Mouse (Mus musculus) heart, adult 2 months (tissue): Measurements from ENCODE around the gene Stk38. TPM values are rescaled to one million over a fixed set of nuclear protein-coding genes. Genes with fewer than 3 reads are reported as not detected.
"Not testable (repeated sequence)": the region's sequence is repeated elsewhere in the genome, so short reads cannot be mapped to it uniquely, and the experiment has no call there.

Experiments
- DNase-seq, 2 experiments: peaks; one replicate each; pipeline ENCODE4 v3.0.0; 2021
- H3K27ac ChIP-seq: fragments of 200-600 bp; 2 replicates; pipeline ENCODE4 v1.8.1; 2022
- H3K27me3 ChIP-seq: fragments of 200-500 bp; 2 replicates; pipeline ENCODE4 v1.6.1; 2012; ENCODE audit warnings: mild to moderate bottlenecking, low read length, inconsistent platforms, mixed read lengths; ENCODE audit not compliant: control insufficient read depth, insufficient read depth
- H3K36me3 ChIP-seq: fragments of 200-500 bp; 2 replicates; pipeline ENCODE4 v1.6.1; 2012; ENCODE audit warnings: low read length, inconsistent platforms; ENCODE audit not compliant: control insufficient read depth, insufficient read depth
- H3K4me1 ChIP-seq: fragments of 200-500 bp; 2 replicates; pipeline ENCODE4 v1.6.1; 2011; ENCODE audit warnings: low read length; ENCODE audit not compliant: control insufficient read depth, insufficient read depth
- H3K4me3 ChIP-seq: fragments of 200-600 bp; 2 replicates; pipeline ENCODE4 v1.8.1; 2022
- H3K79me2 ChIP-seq: fragments of 200-500 bp; replicated peaks from 2 replicates; pipeline ENCODE4 v1.6.1; 2012; ENCODE audit warnings: mild to moderate bottlenecking, inconsistent platforms, low read length, moderate library complexity, mixed read lengths; ENCODE audit not compliant: control insufficient read depth, insufficient read depth
- H3K9ac ChIP-seq: fragments of 200-500 bp; 2 replicates; pipeline ENCODE4 v1.6.1; 2012; ENCODE audit warnings: low read depth, mild to moderate bottlenecking, control low read depth, inconsistent platforms, low read length, mixed read lengths
- CTCF ChIP-seq: fragments of 200-600 bp; IDR thresholded peaks from 2 replicates; pipeline ENCODE4 v1.8.1; 2022; ENCODE audit warnings: antibody characterized with exemption, mild to moderate bottlenecking, moderate library complexity
- EP300 ChIP-seq: fragments of 200-500 bp; IDR thresholded peaks from 2 replicates; pipeline ENCODE4 v1.6.1; 2011; ENCODE audit warnings: low read depth, low read length, control low read depth; ENCODE audit not compliant: insufficient read depth
- POLR2A ChIP-seq: fragments of 200-500 bp; IDR thresholded peaks from 2 replicates; pipeline ENCODE4 v1.6.1; 2011; ENCODE audit warnings: mild to moderate bottlenecking, low read depth, low read length, control low read depth; ENCODE audit not compliant: insufficient read depth
- WGBS: fragments of 180-500 bp; shearing (Covaris S2); methylation state at CpG from one replicate; pipeline ENCODE4 v1.1.7; 2018; 5-methylcytosine and 5-hydroxymethylcytosine counted together
- intact Hi-C: fragments of 180-260 bp; cut with DNase I; formaldehyde crosslinking; loops from one replicate; pipeline ENCODE4 v1.15.1; 2025
- polyA plus RNA-seq: library from polyadenylated mRNA; depleted of rRNA; stranded (reverse); fragments of >200 nt; gene quantifications from 2 replicates; pipeline ENCODE4 v1.2.3, GENCODE M21; 2012
- total RNA-seq, 2 experiments: library from RNA; stranded (reverse); gene quantifications; 2 replicates each; pipeline ENCODE4 v1.2.3; 2021

Stk38 gene
- total and polyA plus RNA-seq, 3 experiments, result 29.5 to 41.6 (median 32.5) TPM

DNA sequence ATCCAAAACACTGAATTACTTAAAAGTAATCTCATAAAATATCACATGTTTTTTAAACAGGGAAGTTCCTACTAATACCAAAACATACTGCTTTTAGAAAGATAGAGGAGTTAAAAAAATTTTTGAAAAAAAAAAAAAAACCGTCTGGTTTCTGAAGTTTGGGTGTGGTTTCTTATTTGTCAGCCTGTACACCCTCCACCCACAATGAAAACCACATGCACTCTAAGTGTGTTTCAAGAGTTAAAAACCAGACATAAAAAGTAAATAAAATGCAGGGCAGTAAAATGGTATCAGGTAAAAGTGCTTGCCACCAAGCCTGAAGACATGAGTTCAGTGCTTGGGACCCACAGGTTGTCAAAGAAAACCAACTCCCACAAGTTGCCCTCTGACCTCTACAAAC lies 4.1 kb downstream of the Stk38 start:
- H3K9ac ChIP-seq, result no peak overlapping the region
- 37% methylated on average over 1 of the region's 1 CpGs for WGBS
- peaks cover 10% of the 10 kb centered on the region for H3K79me2 ChIP-seq
- H3K4me3 ChIP-seq, result no peak overlapping the region
- peaks cover 15% of the 10 kb centered on the region for H3K36me3 ChIP-seq
- DNase-seq, result no peak
- H3K27ac ChIP-seq, result no peak overlapping the region
- TF ChIP-seq CTCF (no peak), EP300 (no peak), POLR2A (no peak)
- H3K4me1 ChIP-seq, result peaks cover 6% of the 10 kb centered on the region
- intact Hi-C loops, result no loop called here
- H3K27me3 ChIP-seq, result no peaks in the 10 kb centered on the region

DNA sequence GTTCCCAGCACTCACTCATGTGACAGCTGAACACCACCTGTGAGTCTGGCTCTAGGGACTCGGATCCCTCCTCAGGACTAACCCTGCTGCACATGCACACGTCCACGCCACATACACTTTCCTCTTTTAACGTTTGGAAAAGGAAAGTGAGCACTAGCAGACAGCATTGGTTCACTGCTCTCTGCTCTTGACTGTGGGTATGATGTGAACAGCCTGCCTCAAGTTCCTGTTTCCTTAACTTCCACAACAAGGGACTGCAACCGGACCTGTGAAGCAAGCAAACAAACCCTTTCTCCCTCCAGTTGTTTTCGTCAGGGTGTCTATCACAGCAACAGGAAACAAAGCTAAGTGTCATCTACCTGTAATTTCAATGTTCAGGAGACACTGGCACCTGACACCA lies 7.3 kb downstream of the Stk38 start:
- Histone ChIP-seq H3K79me2 (peaks cover 7% of the 10 kb centered on the region), H3K4me3 (no peak overlapping the region), H3K9ac (no peak overlapping the region), H3K27me3 (no peaks in the 10 kb centered on the region), H3K4me1 (peaks cover 1% of the 10 kb centered on the region; the same call in 1 of the 2 replicates), H3K27ac (no peak overlapping the region), H3K36me3 (peaks cover 16% of the 10 kb centered on the region)
- TF ChIP-seq POLR2A (no peak), CTCF (no peak), EP300 (no peak)
- intact Hi-C loops, result no loop called here
- WGBS, result 79% methylated on average over 6 of the region's 6 CpGs
- no peak for DNase-seq

DNA sequence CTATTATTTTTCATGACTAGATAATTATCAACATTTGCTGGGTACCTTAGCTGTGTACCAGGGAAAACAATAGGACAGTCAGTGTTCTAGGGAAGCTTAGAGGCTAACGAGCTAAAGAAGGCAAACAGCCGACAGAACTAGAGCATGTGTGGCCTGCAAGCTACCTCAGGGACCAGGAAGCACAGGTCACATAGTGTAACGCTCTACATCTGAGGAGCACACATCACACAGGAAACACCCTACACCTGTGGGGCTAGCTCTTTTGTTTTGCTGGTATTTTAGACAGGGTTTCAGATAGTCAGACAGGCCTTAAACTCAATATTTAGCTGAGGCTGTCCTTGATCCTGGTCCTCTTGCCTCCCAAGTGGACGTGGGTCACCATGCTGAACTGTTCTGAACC lies 13.2 kb downstream of the Stk38 start:
- H3K79me2 ChIP-seq, result peaks cover 5% of the 10 kb centered on the region
- TF ChIP-seq POLR2A, result no peak
- TF ChIP-seq EP300, result no peak
- no peak for TF ChIP-seq CTCF
- H3K4me1 ChIP-seq, result peaks cover 3% of the 10 kb centered on the region
- DNase-seq, result no peak
- peaks cover 7% of the 10 kb centered on the region for H3K36me3 ChIP-seq
- H3K4me3 ChIP-seq, result no peak overlapping the region
- H3K27ac ChIP-seq, result no peak overlapping the region
- no peaks in the 10 kb centered on the region for H3K27me3 ChIP-seq
- no peak overlapping the region for H3K9ac ChIP-seq
- intact Hi-C loops, result no loop called here
- 68% methylated on average over 4 of the region's 4 CpGs for WGBS

DNA sequence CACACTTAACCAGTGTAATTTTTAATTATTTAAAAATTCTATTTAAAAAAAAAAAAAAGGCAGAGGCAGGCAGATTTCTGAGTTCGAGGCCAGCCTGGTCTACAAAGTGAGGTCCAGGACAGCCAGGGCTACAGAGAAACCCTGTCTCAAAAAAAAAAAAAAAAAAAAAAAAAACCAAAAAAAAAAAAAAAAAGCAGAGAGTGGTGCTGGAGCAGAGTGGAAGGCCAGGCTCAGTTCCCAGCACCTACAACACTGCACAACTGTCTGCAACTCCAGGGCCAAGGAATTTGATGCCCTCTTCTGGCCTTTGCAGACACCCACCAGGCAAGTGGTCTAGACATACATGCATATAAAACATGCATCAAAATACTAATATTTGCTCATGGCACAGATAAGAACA lies 14.8 kb downstream of the Stk38 start:
- H3K4me1 ChIP-seq, H3K27me3 ChIP-seq, H3K9ac ChIP-seq, H3K27ac ChIP-seq, H3K79me2 ChIP-seq, H3K36me3 ChIP-seq, intact Hi-C loops, DNase-seq, H3K4me3 ChIP-seq: not testable (repeated sequence)
- 94% methylated on average over 1 of the region's 1 CpGs for WGBS

DNA sequence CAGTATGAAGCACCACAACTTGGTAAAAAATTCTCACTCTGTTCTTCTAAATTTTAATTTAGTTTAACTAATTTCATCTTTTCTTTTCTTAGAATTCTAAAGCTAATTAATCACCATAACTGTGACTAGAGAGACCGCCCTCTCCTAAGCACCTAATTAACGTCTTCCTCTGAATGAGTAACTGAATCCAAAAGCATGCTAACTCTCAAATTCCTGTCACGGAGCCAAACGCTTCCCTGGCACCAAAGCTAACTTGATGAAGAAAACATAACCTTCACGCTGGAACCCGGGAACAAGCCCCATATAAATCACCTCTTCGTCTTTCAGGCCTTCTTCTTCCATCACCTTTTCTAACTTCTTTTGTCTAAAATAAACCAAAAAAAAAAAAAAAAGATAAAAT lies 15.7 kb downstream of the Stk38 start:
- no peaks in the 10 kb centered on the region for H3K27me3 ChIP-seq
- no peak overlapping the region for H3K4me3 ChIP-seq
- 22% methylated on average over 7 of the region's 7 CpGs for WGBS
- peaks cover 3% of the 10 kb centered on the region for H3K4me1 ChIP-seq
- TF ChIP-seq CTCF (no peak), POLR2A (no peak), EP300 (no peak)
- H3K79me2 ChIP-seq, result peaks cover 2% of the 10 kb centered on the region; the same call in 1 of the 2 replicates
- H3K9ac ChIP-seq, result no peak overlapping the region
- H3K36me3 ChIP-seq, result peaks cover 2% of the 10 kb centered on the region; the same call in 1 of the 2 replicates
- peak; percentile 37 to 44 for DNase-seq
- no peak overlapping the region; the same call in 1 of the 2 replicates for H3K27ac ChIP-seq
- intact Hi-C loops, result no loop called here

DNA sequence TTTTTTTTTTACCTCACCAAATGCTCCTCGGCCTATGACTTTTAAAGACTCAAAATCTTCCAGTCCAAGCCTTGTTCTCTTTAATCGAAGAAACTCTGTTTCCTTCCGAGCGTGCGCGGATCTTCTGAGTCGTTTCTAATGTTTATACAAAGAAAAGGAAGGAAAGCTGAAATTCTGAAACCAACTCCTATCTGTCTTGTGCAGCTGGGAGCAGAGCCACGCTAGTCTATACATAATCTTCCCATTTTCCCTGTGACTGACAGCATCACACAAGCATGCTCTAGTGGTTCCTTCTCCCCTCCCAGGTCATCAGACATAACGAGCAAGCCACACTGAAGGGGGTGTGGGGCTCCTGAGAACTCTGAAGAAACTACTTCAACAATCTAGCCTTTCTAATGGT lies 16.5 kb downstream of the Stk38 start:
- Histone ChIP-seq H3K4me3 (no peak overlapping the region), H3K27me3 (no peaks in the 10 kb centered on the region), H3K79me2 (peaks cover 2% of the 10 kb centered on the region; the same call in 1 of the 2 replicates), H3K27ac (no peak overlapping the region), H3K9ac (no peak overlapping the region), H3K4me1 (peaks cover 3% of the 10 kb centered on the region), H3K36me3 (peaks cover 2% of the 10 kb centered on the region; the same call in 1 of the 2 replicates)
- intact Hi-C loops, result no loop called here
- WGBS, result 78% methylated on average over 9 of the region's 9 CpGs
- no peak for TF ChIP-seq EP300
- no peak for TF ChIP-seq POLR2A
- no peak for TF ChIP-seq CTCF
- DNase-seq, result no peak
